Mouse (Mus musculus): ENCODE results near the gene Prkci. TPM values are rescaled to one million over a fixed set of nuclear protein-coding genes. Genes with fewer than 3 reads are reported as not detected.

Gene Prkci
- polyA plus RNA-seq, 1 experiment: 42.9 TPM

DNA sequence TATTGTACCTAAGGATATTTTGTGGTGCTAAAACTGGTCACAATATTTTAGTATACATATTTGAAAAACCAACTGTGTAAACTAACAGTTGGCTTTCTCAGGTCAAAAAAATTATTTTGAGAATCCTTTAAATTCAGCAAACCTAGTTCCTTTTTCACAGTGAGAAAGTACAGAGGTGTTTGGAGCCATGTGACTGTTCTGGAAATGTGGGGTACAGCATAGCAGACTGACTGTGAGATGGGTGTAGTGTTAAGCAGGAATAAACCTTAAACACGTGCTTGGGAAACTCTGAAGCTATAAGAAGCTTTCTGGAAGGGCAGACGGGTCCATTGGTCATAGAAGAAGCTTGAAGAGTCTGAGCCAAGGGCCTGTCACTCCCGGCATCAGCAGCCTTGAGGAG is 38.1 kb downstream of the Prkci start:
- no peak for DNase-seq
- Histone ChIP-seq H3K4me3 (replicated peaks; ENCODE audit: extremely low read depth, low read depth, low read length) (no peak overlapping the region), H3K4me1 (ENCODE audit: control insufficient read depth, insufficient read depth, low read length) (no peaks in the 10 kb centered on the region)
- WGBS: 70% methylated on average over 3 of the region's 3 CpGs
- TF ChIP-seq POLR2A (IDR thresholded peaks at IDR 0.05; ENCODE audit: borderline replicate concordance, extremely low read depth, low read depth, low read length) (no peak), CTCF (IDR thresholded peaks at IDR 0.05; ENCODE audit: insufficient read depth, low read length) (no peak)

DNA sequence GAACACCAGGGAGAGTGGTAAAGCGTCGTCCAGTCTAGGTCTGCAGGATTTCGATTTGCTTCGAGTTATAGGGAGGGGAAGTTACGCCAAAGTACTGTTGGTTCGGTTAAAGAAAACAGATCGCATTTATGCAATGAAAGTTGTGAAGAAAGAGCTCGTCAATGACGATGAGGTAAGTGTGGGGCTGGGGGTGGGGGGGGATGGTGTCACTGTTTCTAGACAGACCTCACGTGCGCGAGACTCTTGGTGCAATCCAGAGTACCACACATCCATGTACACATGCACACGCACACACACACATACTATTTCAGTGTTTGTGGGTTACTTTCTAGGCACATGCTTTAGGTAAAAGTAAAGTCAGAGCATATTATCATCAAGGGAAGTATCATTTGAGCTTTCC is 42.3 kb downstream of the Prkci start:
- WGBS: 94% methylated on average over 13 of the region's 13 CpGs
- H3K4me1 ChIP-seq (ENCODE audit: control insufficient read depth, insufficient read depth, low read length): no peaks in the 10 kb centered on the region
- H3K4me3 ChIP-seq (replicated peaks; ENCODE audit: extremely low read depth, low read depth, low read length): no peak overlapping the region
- TF ChIP-seq POLR2A (IDR thresholded peaks at IDR 0.05; ENCODE audit: borderline replicate concordance, extremely low read depth, low read depth, low read length): no peak
- no peak for TF ChIP-seq CTCF (IDR thresholded peaks at IDR 0.05; ENCODE audit: insufficient read depth, low read length)
- DNase-seq: no peak

DNA sequence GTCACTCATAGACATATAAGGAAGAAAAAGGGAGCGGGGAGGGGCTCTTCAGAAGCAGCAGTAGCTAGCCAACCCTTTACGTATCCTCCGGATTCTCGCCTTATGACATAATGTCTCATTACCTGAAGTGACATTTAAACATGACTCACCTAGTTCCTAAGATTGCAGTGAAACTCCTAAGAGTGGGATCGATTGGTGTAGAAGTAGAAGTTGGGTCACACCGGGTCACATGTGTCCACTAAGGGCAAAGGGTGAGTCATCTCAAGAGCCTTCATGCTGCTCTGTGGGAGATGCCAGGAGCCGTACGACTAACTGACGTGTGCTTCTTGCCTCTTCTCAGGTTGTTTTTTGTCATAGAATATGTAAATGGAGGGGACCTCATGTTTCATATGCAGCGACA is 43.1 kb downstream of the Prkci start:
- Histone ChIP-seq H3K4me1 (ENCODE audit: control insufficient read depth, insufficient read depth, low read length) (no peaks in the 10 kb centered on the region), H3K4me3 (replicated peaks; ENCODE audit: extremely low read depth, low read depth, low read length) (no peak overlapping the region)
- 68% methylated on average over 10 of the region's 10 CpGs for WGBS
- no peak for TF ChIP-seq CTCF (IDR thresholded peaks at IDR 0.05; ENCODE audit: insufficient read depth, low read length)
- TF ChIP-seq POLR2A (IDR thresholded peaks at IDR 0.05; ENCODE audit: borderline replicate concordance, extremely low read depth, low read depth, low read length): no peak
- peak; percentile 31 for DNase-seq

DNA sequence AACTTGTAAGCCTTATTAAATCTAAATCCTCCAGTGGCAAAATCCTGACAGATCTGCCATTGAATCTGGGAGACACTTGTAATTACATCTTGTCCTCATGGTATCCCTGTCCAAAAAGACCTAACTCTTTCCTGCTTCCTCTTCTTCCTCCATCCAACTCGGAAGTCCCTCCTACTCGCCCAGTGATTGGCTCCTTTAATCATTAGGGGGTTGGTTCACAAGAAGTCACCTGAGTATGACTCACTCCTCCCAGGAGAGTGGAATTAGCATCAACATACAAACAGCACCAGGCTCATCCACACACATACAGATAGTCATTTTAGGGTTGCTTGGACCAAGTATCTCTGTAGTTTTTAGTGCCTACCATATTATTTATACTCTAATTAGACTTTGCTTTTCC is 47.4 kb downstream of the Prkci start:
- H3K4me1 ChIP-seq (ENCODE audit: control insufficient read depth, insufficient read depth, low read length): no peaks in the 10 kb centered on the region
- H3K4me3 ChIP-seq (replicated peaks; ENCODE audit: extremely low read depth, low read depth, low read length): no peak overlapping the region
- 87% methylated on average over 2 of the region's 2 CpGs for WGBS
- TF ChIP-seq POLR2A (IDR thresholded peaks at IDR 0.05; ENCODE audit: borderline replicate concordance, extremely low read depth, low read depth, low read length) (no peak), CTCF (IDR thresholded peaks at IDR 0.05; ENCODE audit: insufficient read depth, low read length) (no peak)
- no peak for DNase-seq

DNA sequence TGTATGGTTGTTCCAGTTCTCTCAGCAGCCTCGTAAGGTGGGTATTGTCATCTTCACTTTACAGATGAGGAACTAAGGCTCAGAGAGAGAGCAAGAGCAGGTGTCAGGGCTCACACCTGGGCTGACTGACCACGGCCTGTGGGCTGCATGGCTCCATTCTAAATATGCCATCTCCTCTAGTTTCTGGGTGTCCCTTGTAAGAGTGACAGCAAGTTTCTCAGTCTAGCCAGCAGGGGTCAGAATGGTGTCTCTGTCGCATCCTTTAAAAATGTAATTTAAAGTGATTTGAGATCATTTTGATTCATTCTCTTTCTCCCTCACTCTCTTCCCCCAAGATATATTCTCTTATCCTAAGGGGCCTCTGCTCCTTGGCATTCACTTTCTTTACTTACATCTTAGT is 51.7 kb downstream of the Prkci start:
- no peak for TF ChIP-seq POLR2A (IDR thresholded peaks at IDR 0.05; ENCODE audit: borderline replicate concordance, extremely low read depth, low read depth, low read length)
- TF ChIP-seq CTCF (IDR thresholded peaks at IDR 0.05; ENCODE audit: insufficient read depth, low read length): no peak
- no peak for DNase-seq
- 74% methylated on average over 3 of the region's 3 CpGs for WGBS

DNA sequence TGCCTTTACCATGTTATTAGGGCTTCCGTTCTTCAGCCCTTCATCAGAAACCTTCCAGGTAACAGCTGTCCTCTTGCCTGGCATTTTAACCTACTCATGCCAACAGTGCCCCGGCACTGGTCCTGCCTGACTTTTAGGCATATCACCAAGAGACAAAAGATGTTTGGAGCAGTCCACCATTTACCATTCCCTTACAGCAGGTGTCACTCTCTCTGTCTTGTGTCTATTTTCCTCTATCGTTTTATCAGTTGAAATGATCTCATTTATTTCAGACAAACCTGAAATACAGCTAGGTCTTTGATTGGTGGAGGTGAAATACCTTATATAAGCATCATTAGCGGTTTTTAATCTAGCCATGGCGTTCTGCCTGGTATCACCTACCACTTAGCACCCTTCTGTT is 53.5 kb downstream of the Prkci start:
- no peak for DNase-seq
- H3K4me3 ChIP-seq (replicated peaks; ENCODE audit: extremely low read depth, low read depth, low read length): no peak overlapping the region
- WGBS: 82% methylated on average over 5 of the region's 5 CpGs
- H3K4me1 ChIP-seq (ENCODE audit: control insufficient read depth, insufficient read depth, low read length): no peaks in the 10 kb centered on the region
- TF ChIP-seq CTCF (IDR thresholded peaks at IDR 0.05; ENCODE audit: insufficient read depth, low read length) (no peak), POLR2A (IDR thresholded peaks at IDR 0.05; ENCODE audit: borderline replicate concordance, extremely low read depth, low read depth, low read length) (no peak)

More for the DNA sequence above, 51.7 kb downstream of the Prkci start:
- H3K4me3 ChIP-seq (replicated peaks; ENCODE audit: extremely low read depth, low read depth, low read length): no peak overlapping the region
- no peaks in the 10 kb centered on the region for H3K4me1 ChIP-seq (ENCODE audit: control insufficient read depth, insufficient read depth, low read length)

DNA sequence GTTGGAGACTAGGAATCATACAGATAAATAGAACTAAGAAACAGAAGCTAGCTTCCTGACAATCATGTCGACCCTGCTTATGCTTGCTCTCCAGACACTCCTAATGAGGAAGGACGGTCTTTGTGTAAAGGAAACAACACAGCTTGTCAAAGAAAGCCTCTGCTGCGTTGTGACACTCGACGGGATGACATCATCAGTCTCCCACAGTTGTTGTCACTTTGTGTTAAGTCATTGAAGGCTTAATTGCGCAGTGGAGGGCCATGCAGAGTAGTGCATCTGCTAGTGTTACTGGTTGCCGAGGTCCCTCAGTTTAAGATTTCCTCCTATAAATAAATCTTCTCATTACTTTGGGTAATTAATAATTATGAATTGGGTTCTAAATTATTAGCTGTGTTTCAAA is 54.8 kb downstream of the Prkci start:
- 66% methylated on average over 7 of the region's 7 CpGs for WGBS
- Histone ChIP-seq H3K4me1 (ENCODE audit: control insufficient read depth, insufficient read depth, low read length) (no peaks in the 10 kb centered on the region), H3K4me3 (replicated peaks; ENCODE audit: extremely low read depth, low read depth, low read length) (no peak overlapping the region)
- DNase-seq: no peak
- no peak for TF ChIP-seq CTCF (IDR thresholded peaks at IDR 0.05; ENCODE audit: insufficient read depth, low read length)

DNA sequence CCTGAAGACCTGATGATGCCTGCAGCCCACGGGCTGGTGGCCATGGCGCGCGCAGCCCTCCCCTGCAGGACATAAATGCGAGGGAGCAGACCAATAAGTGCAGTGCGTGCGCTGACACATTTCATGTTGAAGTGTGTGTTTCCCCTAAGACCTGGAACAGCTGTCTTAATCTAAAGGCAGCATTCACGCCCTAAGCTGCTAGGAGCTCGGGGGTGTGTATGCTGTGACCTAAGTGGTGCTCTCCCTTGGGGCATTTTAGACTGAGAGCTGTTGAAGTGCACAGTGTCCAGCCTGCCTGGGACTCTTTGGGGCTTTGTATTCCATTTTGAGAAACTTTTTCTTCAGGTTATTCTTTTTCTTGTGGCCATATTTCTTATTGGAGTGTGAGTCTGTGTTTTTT is 56.2 kb downstream of the Prkci start:
- no peak for DNase-seq
- H3K4me1 ChIP-seq (ENCODE audit: control insufficient read depth, insufficient read depth, low read length): no peaks in the 10 kb centered on the region
- no peak overlapping the region for H3K4me3 ChIP-seq (replicated peaks; ENCODE audit: extremely low read depth, low read depth, low read length)
- 89% methylated on average over 9 of the region's 9 CpGs for WGBS
- TF ChIP-seq POLR2A (IDR thresholded peaks at IDR 0.05; ENCODE audit: borderline replicate concordance, extremely low read depth, low read depth, low read length) (no peak), CTCF (IDR thresholded peaks at IDR 0.05; ENCODE audit: insufficient read depth, low read length) (no peak)

DNA sequence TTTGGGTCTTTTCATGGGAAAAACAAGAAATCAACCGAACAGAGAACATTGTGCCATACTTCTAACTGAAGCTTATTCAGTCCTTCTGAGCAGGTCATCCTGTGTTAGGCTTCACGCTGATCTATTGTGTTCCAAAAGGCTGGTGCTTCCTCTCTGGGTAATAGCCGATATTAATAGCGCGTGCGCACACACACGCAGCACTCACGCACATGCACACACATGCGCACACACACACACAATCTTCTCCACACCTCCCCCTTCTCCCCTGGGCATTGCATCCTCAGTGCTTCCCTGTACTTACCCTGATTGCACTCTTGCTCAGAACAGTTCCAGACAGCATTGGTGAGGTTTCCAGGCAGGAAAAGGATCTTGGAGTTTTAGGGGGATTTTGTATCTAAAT is 57.6 kb downstream of the Prkci start:
- no peaks in the 10 kb centered on the region for H3K4me1 ChIP-seq (ENCODE audit: control insufficient read depth, insufficient read depth, low read length)
- no peak for TF ChIP-seq CTCF (IDR thresholded peaks at IDR 0.05; ENCODE audit: insufficient read depth, low read length)
- no peak for TF ChIP-seq POLR2A (IDR thresholded peaks at IDR 0.05; ENCODE audit: borderline replicate concordance, extremely low read depth, low read depth, low read length)
- H3K4me3 ChIP-seq (replicated peaks; ENCODE audit: extremely low read depth, low read depth, low read length): no peak overlapping the region
- no peak for DNase-seq
- 76% methylated on average over 9 of the region's 9 CpGs for WGBS

DNA sequence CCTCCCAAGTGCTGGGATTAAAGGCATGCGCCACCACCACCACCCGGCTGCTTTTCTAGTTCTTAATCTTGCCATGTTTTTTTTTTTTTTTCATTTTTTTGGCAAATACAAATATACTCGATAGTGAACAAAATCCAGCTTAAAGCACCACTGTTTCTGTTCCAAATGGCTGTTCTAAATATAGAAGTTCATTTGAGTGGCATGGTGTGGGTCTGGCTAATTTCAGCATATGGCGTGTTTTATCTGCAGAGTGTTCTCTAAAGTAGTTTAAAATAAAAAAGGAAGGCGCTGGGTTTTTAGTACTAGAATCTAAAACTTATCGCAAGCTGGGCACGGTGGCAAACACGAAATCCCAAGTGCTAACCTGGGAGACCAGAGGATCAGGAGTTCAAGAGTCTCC is 59.3 kb downstream of the Prkci start:
- no peaks in the 10 kb centered on the region for H3K4me1 ChIP-seq (ENCODE audit: control insufficient read depth, insufficient read depth, low read length)
- 84% methylated on average over 8 of the region's 8 CpGs for WGBS
- TF ChIP-seq POLR2A (IDR thresholded peaks at IDR 0.05; ENCODE audit: borderline replicate concordance, extremely low read depth, low read depth, low read length) (no peak), CTCF (IDR thresholded peaks at IDR 0.05; ENCODE audit: insufficient read depth, low read length) (no peak)
- no peak for DNase-seq
- H3K4me3 ChIP-seq (replicated peaks; ENCODE audit: extremely low read depth, low read depth, low read length): no peak overlapping the region
